Mouse (Mus musculus): ENCODE measurements around the gene Zfp710. TPM values are rescaled to one million over a fixed set of nuclear protein-coding genes. Genes with fewer than 3 reads are reported as not detected.
"Not testable (repeated sequence)": the region's sequence is repeated elsewhere in the genome, so short reads cannot be mapped to it uniquely, and the experiment has no call there.

The Zfp710 gene
- polyA plus RNA-seq (2015; fragmentation: Nextera tagmentation; extraction: Ambion mirVana), result 11.6 and 12.1 TPM in 2 replicates

- Histone ChIP-seq H3K36me3 (no peaks in the 10 kb centered on the region), H3K9ac (peak within 1 kb of the TSS; percentile 98), H3K4me3 (peak within 1 kb of the TSS; percentile 89), H3K4me1 (peaks cover 38% of the 10 kb centered on the region), H3K27ac (replicated peaks) (peak within 1 kb of the TSS; percentile 98), H3K9me3 (no peaks in the 10 kb centered on the region), H3K27me3 (replicated peaks) (no peaks in the 10 kb centered on the region), H3K4me2 (peak within 1 kb of the TSS; percentile 96)
- WGBS, result 1% methylated on average over 42 of the region's 42 CpGs
- peak; percentile 60 for ATAC-seq (ENCODE audit: extremely low read depth, insufficient number of reproducible peaks, low FRiP score, low TSS enrichment)
These were observed at the start of gene Zfp710 for GRCm38 (mm10) chr7:80024521-80025390. Zfp710 (plus strand) TSS chr7:80024814.

GRCm38 (mm10) chr7:79975316-79975715 is 49.3 kb upstream of the Zfp710 start:
- Histone ChIP-seq H3K27me3 (replicated peaks) (no peaks in the 10 kb centered on the region), H3K9me3 (no peaks in the 10 kb centered on the region), H3K4me1 (no peaks in the 10 kb centered on the region), H3K4me3 (no peak overlapping the region), H3K4me2 (no peak overlapping the region), H3K27ac (replicated peaks) (no peak overlapping the region), H3K36me3 (no peaks in the 10 kb centered on the region), H3K9ac (no peak overlapping the region)
- 79% methylated on average over 2 of the region's 2 CpGs for WGBS
- ATAC-seq (ENCODE audit: extremely low read depth, insufficient number of reproducible peaks, low FRiP score, low TSS enrichment), result no peak

GRCm38 (mm10) chr7:79986717-79987116 is 37.9 kb upstream of the Zfp710 start:
- 84% methylated on average over 7 of the region's 7 CpGs for WGBS
- Histone ChIP-seq H3K4me3 (no peak overlapping the region), H3K27ac (replicated peaks) (no peak overlapping the region), H3K36me3 (no peaks in the 10 kb centered on the region), H3K4me2 (no peak overlapping the region), H3K9ac (no peak overlapping the region), H3K27me3 (replicated peaks) (no peaks in the 10 kb centered on the region), H3K9me3 (no peaks in the 10 kb centered on the region), H3K4me1 (no peaks in the 10 kb centered on the region)
- no peak for ATAC-seq (ENCODE audit: extremely low read depth, insufficient number of reproducible peaks, low FRiP score, low TSS enrichment)

- no peaks in the 10 kb centered on the region for H3K9me3 ChIP-seq
- H3K4me1 ChIP-seq, result no peaks in the 10 kb centered on the region
- no peak for ATAC-seq (ENCODE audit: extremely low read depth, insufficient number of reproducible peaks, low FRiP score, low TSS enrichment)
- H3K27me3 ChIP-seq (replicated peaks), result no peaks in the 10 kb centered on the region
- 40% methylated on average over 3 of the region's 3 CpGs for WGBS
- H3K27ac ChIP-seq (replicated peaks), result no peak overlapping the region
- H3K4me3 ChIP-seq, result no peak overlapping the region
- no peak overlapping the region for H3K9ac ChIP-seq
- H3K36me3 ChIP-seq, result no peaks in the 10 kb centered on the region
- no peak overlapping the region for H3K4me2 ChIP-seq
These were observed 36.9 kb upstream of the Zfp710 start for GRCm38 (mm10) chr7:79987745-79988144.

GRCm38 (mm10) chr7:79988466-79988865 is 36.1 kb upstream of the Zfp710 start:
- WGBS, result 94% methylated on average over 1 of the region's 1 CpGs
- not testable (repeated sequence) for H3K27me3 ChIP-seq (replicated peaks); H3K9ac ChIP-seq; H3K4me2 ChIP-seq; H3K27ac ChIP-seq (replicated peaks); H3K36me3 ChIP-seq; H3K9me3 ChIP-seq; H3K4me3 ChIP-seq; ATAC-seq (ENCODE audit: extremely low read depth, insufficient number of reproducible peaks, low FRiP score, low TSS enrichment); H3K4me1 ChIP-seq

- WGBS, result 34% methylated on average over 8 of the region's 8 CpGs
- no peak overlapping the region for H3K9ac ChIP-seq
These were observed 30.1 kb upstream of the Zfp710 start for GRCm38 (mm10) chr7:79994476-79994875.

GRCm38 (mm10) chr7:79997761-79998160 is 26.9 kb upstream of the Zfp710 start:
- Histone ChIP-seq H3K9ac (no peak overlapping the region), H3K27me3 (replicated peaks) (no peaks in the 10 kb centered on the region), H3K36me3 (no peaks in the 10 kb centered on the region), H3K9me3 (no peaks in the 10 kb centered on the region), H3K4me3 (no peak overlapping the region), H3K27ac (replicated peaks) (no peak overlapping the region), H3K4me1 (no peaks in the 10 kb centered on the region), H3K4me2 (no peak overlapping the region)
- no peak for ATAC-seq (ENCODE audit: extremely low read depth, insufficient number of reproducible peaks, low FRiP score, low TSS enrichment)
- WGBS, result 93% methylated on average over 1 of the region's 1 CpGs

More at GRCm38 (mm10) chr7:79994476-79994875, 30.1 kb upstream of the Zfp710 start:
- Histone ChIP-seq H3K4me1 (no peaks in the 10 kb centered on the region), H3K9me3 (no peaks in the 10 kb centered on the region), H3K4me2 (no peak overlapping the region), H3K36me3 (no peaks in the 10 kb centered on the region), H3K4me3 (no peak overlapping the region), H3K27ac (replicated peaks) (no peak overlapping the region), H3K27me3 (replicated peaks) (no peaks in the 10 kb centered on the region)
- ATAC-seq (ENCODE audit: extremely low read depth, insufficient number of reproducible peaks, low FRiP score, low TSS enrichment), result no peak

- Histone ChIP-seq H3K9ac (no peak overlapping the region), H3K27me3 (replicated peaks) (peaks cover 3% of the 10 kb centered on the region; the same call in 1 of the 2 replicates), H3K4me3 (no peak overlapping the region), H3K9me3 (no peaks in the 10 kb centered on the region), H3K4me2 (no peak overlapping the region), H3K36me3 (no peaks in the 10 kb centered on the region), H3K27ac (replicated peaks) (no peak overlapping the region), H3K4me1 (no peaks in the 10 kb centered on the region)
- WGBS, result 77% methylated on average over 11 of the region's 11 CpGs
- ATAC-seq (ENCODE audit: extremely low read depth, insufficient number of reproducible peaks, low FRiP score, low TSS enrichment), result no peak
These were observed 22.1 kb upstream of the Zfp710 start for GRCm38 (mm10) chr7:80002353-80003055.

GRCm38 (mm10) chr7:80004776-80005554 is 19.6 kb upstream of the Zfp710 start:
- peaks cover 3% of the 10 kb centered on the region; the same call in 1 of the 2 replicates for H3K27me3 ChIP-seq (replicated peaks)
- no peaks in the 10 kb centered on the region for H3K9me3 ChIP-seq
- H3K4me3 ChIP-seq, result no peak overlapping the region
- no peak overlapping the region for H3K9ac ChIP-seq
- H3K27ac ChIP-seq (replicated peaks), result no peak overlapping the region
- H3K36me3 ChIP-seq, result no peaks in the 10 kb centered on the region
- ATAC-seq (ENCODE audit: extremely low read depth, insufficient number of reproducible peaks, low FRiP score, low TSS enrichment), result no peak
- H3K4me2 ChIP-seq, result no peak overlapping the region
- WGBS, result 50% methylated on average over 19 of the region's 20 CpGs
- no peaks in the 10 kb centered on the region for H3K4me1 ChIP-seq

- Histone ChIP-seq H3K27ac (replicated peaks) (no peak overlapping the region), H3K36me3 (no peaks in the 10 kb centered on the region), H3K9ac (no peak overlapping the region), H3K4me3 (no peak overlapping the region), H3K27me3 (replicated peaks) (peaks cover 3% of the 10 kb centered on the region; the same call in 1 of the 2 replicates), H3K4me2 (no peak overlapping the region), H3K9me3 (no peaks in the 10 kb centered on the region), H3K4me1 (no peaks in the 10 kb centered on the region)
- WGBS, result 65% methylated on average over 5 of the region's 5 CpGs
- no peak for ATAC-seq (ENCODE audit: extremely low read depth, insufficient number of reproducible peaks, low FRiP score, low TSS enrichment)
These were observed 13.9 kb upstream of the Zfp710 start for GRCm38 (mm10) chr7:80010680-80011079.

GRCm38 (mm10) chr7:80011470-80011869 is 13.1 kb upstream of the Zfp710 start:
- no peak for ATAC-seq (ENCODE audit: extremely low read depth, insufficient number of reproducible peaks, low FRiP score, low TSS enrichment)
- H3K4me3 ChIP-seq, result no peak overlapping the region
- H3K27ac ChIP-seq (replicated peaks), result no peak overlapping the region

More at GRCm38 (mm10) chr7:80011470-80011869, 13.1 kb upstream of the Zfp710 start:
- H3K9ac ChIP-seq, result no peak overlapping the region
- no peaks in the 10 kb centered on the region for H3K9me3 ChIP-seq
- no peak overlapping the region for H3K4me2 ChIP-seq
- no peaks in the 10 kb centered on the region for H3K36me3 ChIP-seq
- WGBS, result 57% methylated on average over 2 of the region's 2 CpGs
- H3K4me1 ChIP-seq, result no peaks in the 10 kb centered on the region
- H3K27me3 ChIP-seq (replicated peaks), result no peaks in the 10 kb centered on the region
